In the genomic region with DNA sequence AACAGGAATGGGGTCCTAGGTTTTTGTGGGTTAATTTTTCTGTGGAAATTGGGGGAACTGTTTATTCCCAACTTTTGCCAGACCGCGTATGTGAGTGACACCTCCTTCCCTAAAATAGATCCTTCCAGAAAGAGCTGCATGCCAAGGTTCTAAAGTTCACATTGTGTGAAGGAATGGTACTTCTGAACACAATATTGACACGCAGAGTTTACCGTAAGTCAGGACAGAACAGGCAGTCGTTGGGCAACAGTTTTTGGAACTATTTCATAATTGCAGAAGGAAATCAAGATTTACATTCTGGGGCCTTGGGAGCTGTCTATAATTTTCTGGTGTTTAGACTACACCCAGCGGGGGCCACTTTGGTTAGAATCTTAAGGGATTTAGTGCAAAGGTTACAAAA, we compare ENCODE assay signal across 8 mouse cellular contexts. TPM values are rescaled to one million over a fixed set of nuclear protein-coding genes. Genes with fewer than 3 reads are reported as not detected.
DNase-seq lines count a peak whose midpoint lies in the region; ATAC-seq and TF ChIP-seq lines count a peak whose summit lies in the region.

No protein-coding gene starts in this region.

- no peaks in the 10 kb centered on the region for H3K27me3 ChIP-seq in kidney, embryonic 15.5 days
- no peaks in the 10 kb centered on the region for H3K27me3 ChIP-seq in embryonic facial prominence, embryonic 14.5 days (replicated peaks; ENCODE audit: control insufficient read depth, insufficient read depth, low read length)
- H3K27me3 ChIP-seq in limb, embryonic 13.5 days: no peaks in the 10 kb centered on the region
- no peaks in the 10 kb centered on the region for H3K27me3 ChIP-seq in myocyte (ENCODE audit: control insufficient read depth, insufficient read depth, insufficient read length)

- H3K4me2 ChIP-seq in kidney, embryonic 15.5 days: peak overlapping the region; percentile 80
- H3K4me2 ChIP-seq in embryonic facial prominence, embryonic 14.5 days (ENCODE audit: low read depth, low read length): peak overlapping the region; percentile 69
- H3K4me2 ChIP-seq in limb, embryonic 13.5 days (replicated peaks): peak overlapping the region; percentile 81
- H3K4me2 ChIP-seq in myocyte (ENCODE audit: low read depth): peak overlapping the region; percentile 94

- peak overlapping the region; percentile 96 for H3K9ac ChIP-seq in kidney, embryonic 15.5 days
- peak overlapping the region; percentile 95 for H3K9ac ChIP-seq in embryonic facial prominence, embryonic 14.5 days (ENCODE audit: low read depth, low read length)
- H3K9ac ChIP-seq in limb, embryonic 13.5 days: peak overlapping the region; percentile 95

- H3K27ac ChIP-seq in kidney, embryonic 15.5 days: no peak overlapping the region
- no peak overlapping the region for H3K27ac ChIP-seq in embryonic facial prominence, embryonic 14.5 days (replicated peaks; ENCODE audit: low read depth, low read length)
- H3K27ac ChIP-seq in limb, embryonic 13.5 days: no peak overlapping the region

- WGBS in kidney, embryonic 15.5 days: 65% methylated on average over 6 of the region's 6 CpGs
- 52% methylated on average over 6 of the region's 6 CpGs for WGBS in embryonic facial prominence, embryonic 14.5 days
- 71% methylated on average over 6 of the region's 6 CpGs for WGBS in limb, embryonic 13.5 days

- ATAC-seq in kidney, embryonic 15.5 days (replicated peaks; ENCODE audit: low FRiP score): no peak
- ATAC-seq in embryonic facial prominence, embryonic 14.5 days (ENCODE audit: low read depth): no peak
- no peak for ATAC-seq in limb, embryonic 13.5 days (ENCODE audit: low FRiP score, low read depth)

- H3K9me3 ChIP-seq in kidney, embryonic 15.5 days (replicated peaks): no peaks in the 10 kb centered on the region
- H3K9me3 ChIP-seq in embryonic facial prominence, embryonic 14.5 days (ENCODE audit: control insufficient read depth, low read length): 0 out of 2 replicates have a peak, but pooled peaks cover 4% of the 10 kb centered on the region
- no peaks in the 10 kb centered on the region for H3K9me3 ChIP-seq in limb, embryonic 13.5 days

- H3K79me2 ChIP-seq in myocyte (ENCODE audit: control insufficient read depth, insufficient read depth): peaks cover 58% of the 10 kb centered on the region

- peaks cover 11% of the 10 kb centered on the region; the same call in 1 of the 2 replicates for H3K36me3 ChIP-seq in kidney, embryonic 15.5 days
- H3K36me3 ChIP-seq in embryonic facial prominence, embryonic 14.5 days (ENCODE audit: control insufficient read depth, insufficient read depth, low read length): peaks cover 12% of the 10 kb centered on the region
- H3K36me3 ChIP-seq in limb, embryonic 13.5 days: peaks cover 14% of the 10 kb centered on the region
- peaks cover 10% of the 10 kb centered on the region for H3K36me3 ChIP-seq in myocyte (ENCODE audit: control insufficient read depth, insufficient read depth)

- H3ac ChIP-seq in myocyte (ENCODE audit: control insufficient read depth, insufficient read length): no peak overlapping the region

- H3K4me1 ChIP-seq in kidney, embryonic 15.5 days: peaks cover 40% of the 10 kb centered on the region
- H3K4me1 ChIP-seq in embryonic facial prominence, embryonic 14.5 days (ENCODE audit: control insufficient read depth, insufficient read depth, low read length): peaks cover 19% of the 10 kb centered on the region
- H3K4me1 ChIP-seq in limb, embryonic 13.5 days: peaks cover 24% of the 10 kb centered on the region

- no peak for DNase-seq in kidney, postnatal 4 days
- DNase-seq in embryonic facial prominence, embryonic 14.5 days (ENCODE audit: low spot score): no peak
- DNase-seq in B cell, adult 2 months: no peak
- DNase-seq in cerebellum, adult 11 months: no peak
- no peak for DNase-seq in embryo, embryonic 11 days

- peak overlapping the region; percentile 96 for H3K4me3 ChIP-seq in kidney, embryonic 15.5 days (replicated peaks)
- peak overlapping the region; percentile 99 for H3K4me3 ChIP-seq in embryonic facial prominence, embryonic 14.5 days (ENCODE audit: low read depth, low read length)
- peak overlapping the region; percentile 100 for H3K4me3 ChIP-seq in limb, embryonic 13.5 days
- peak overlapping the region; percentile 62 for H3K4me3 ChIP-seq in myocyte

- TF ChIP-seq POLR2A in myocyte (IDR thresholded peaks at IDR 0.05; ENCODE audit: insufficient read length, low read depth): no peak

TF ChIP-seq in myocyte, 11 proteins besides CTCF, POLR2A, EP300 and RAD21:
- TF ChIP-seq SRF (IDR thresholded peaks at IDR 0.05; ENCODE audit: control insufficient read depth, insufficient read length, low read depth) (no peak), USF1 (IDR thresholded peaks at IDR 0.05; ENCODE audit: low read depth) (no peak), MAX (IDR thresholded peaks at IDR 0.05; ENCODE audit: low read depth) (no peak), E2F4 (IDR thresholded peaks at IDR 0.05; ENCODE audit: insufficient read depth) (no peak), REST (IDR thresholded peaks at IDR 0.05; ENCODE audit: insufficient read depth, insufficient read length) (no peak), POLR2AphosphoS2 (IDR thresholded peaks at IDR 0.05; ENCODE audit: insufficient read length, low read depth) (no peak), MYOD1 (IDR thresholded peaks at IDR 0.05; ENCODE audit: control insufficient read depth in 1 of 3, insufficient read length in 2 of 3, low read depth in 2 of 3) (no peak), TCF12 (IDR thresholded peaks at IDR 0.05; ENCODE audit: insufficient read depth, poor library complexity, severe bottlenecking) (no peak), TCF3 (IDR thresholded peaks at IDR 0.05; ENCODE audit: insufficient read length, low read depth) (no peak), MYOG (IDR thresholded peaks at IDR 0.05; ENCODE audit: control insufficient read depth in 1 of 3, insufficient read depth in 1 of 3, insufficient read length in 2 of 3, low read depth in 2 of 3) (no peak), CEBPB (IDR thresholded peaks at IDR 0.05; ENCODE audit: insufficient read depth, poor library complexity, severe bottlenecking) (no peak)

RNA-seq across cellular contexts. Expression of gene Ddi2, which starts 1.3 kb away (rescaled TPM):
- 20.3 and 21.8 TPM in 2 replicates for polyA plus RNA-seq in kidney, embryonic 15.5 days (2015; fragmentation: Nextera tagmentation; extraction: Ambion mirVana)
- polyA plus RNA-seq in embryonic facial prominence, embryonic 14.5 days (2014; fragmentation: Nextera tagmentation; extraction: Ambion mirVana): 18.8 and 19.4 TPM in 2 replicates
- 21.8 and 23.4 TPM in 2 replicates for polyA plus RNA-seq in limb, embryonic 13.5 days (2015; fragmentation: Nextera tagmentation; extraction: Ambion mirVana)
- polyA plus RNA-seq in myocyte (2012; fragmentation: generic; extraction: Trizol): 10.6 TPM

RNA-seq across cellular contexts. Expression of gene Agmat, which starts 24.5 kb away (rescaled TPM):
- 1.7 and 2.4 TPM in 2 replicates for polyA plus RNA-seq in kidney, embryonic 15.5 days (2015; fragmentation: Nextera tagmentation; extraction: Ambion mirVana)
- 0.13 and 0.29 TPM in 2 replicates for polyA plus RNA-seq in embryonic facial prominence, embryonic 14.5 days (2014; fragmentation: Nextera tagmentation; extraction: Ambion mirVana)
- polyA plus RNA-seq in limb, embryonic 13.5 days (2015; fragmentation: Nextera tagmentation; extraction: Ambion mirVana): 0.13 TPM in 1 of 2 replicates, not detected in the other
- polyA plus RNA-seq in myocyte (2012; fragmentation: generic; extraction: Trizol): 0.72 TPM

RNA-seq across cellular contexts. Expression of gene Rsc1a1, which starts 36.6 kb away (rescaled TPM):
- not detected in 2 replicates for polyA plus RNA-seq in kidney, embryonic 15.5 days (2015; fragmentation: Nextera tagmentation; extraction: Ambion mirVana)
- 1.9 and 2.7 TPM in 2 replicates for polyA plus RNA-seq in embryonic facial prominence, embryonic 14.5 days (2014; fragmentation: Nextera tagmentation; extraction: Ambion mirVana)
- 1.3 TPM in 1 of 2 replicates, not detected in the other for polyA plus RNA-seq in limb, embryonic 13.5 days (2015; fragmentation: Nextera tagmentation; extraction: Ambion mirVana)
- 5.8 TPM for polyA plus RNA-seq in myocyte (2012; fragmentation: generic; extraction: Trizol)

RNA-seq across cellular contexts. Expression of gene Plekhm2, which starts 57.3 kb away (rescaled TPM):
- 4.7 and 6.8 TPM in 2 replicates for polyA plus RNA-seq in kidney, embryonic 15.5 days (2015; fragmentation: Nextera tagmentation; extraction: Ambion mirVana)
- 3.7 and 4.5 TPM in 2 replicates for polyA plus RNA-seq in embryonic facial prominence, embryonic 14.5 days (2014; fragmentation: Nextera tagmentation; extraction: Ambion mirVana)
- 7.9 and 8.7 TPM in 2 replicates for polyA plus RNA-seq in limb, embryonic 13.5 days (2015; fragmentation: Nextera tagmentation; extraction: Ambion mirVana)
- polyA plus RNA-seq in myocyte (2012; fragmentation: generic; extraction: Trizol): 20.4 TPM
